Mouse (Mus musculus): ENCODE measurements around the gene Oscp1. TPM values are rescaled to one million over a fixed set of nuclear protein-coding genes. Genes with fewer than 3 reads are reported as not detected.

Gene Oscp1
- total and polyA plus RNA-seq, 3 experiments = 3.9 to 6.7 (median 5.0) TPM

DNA sequence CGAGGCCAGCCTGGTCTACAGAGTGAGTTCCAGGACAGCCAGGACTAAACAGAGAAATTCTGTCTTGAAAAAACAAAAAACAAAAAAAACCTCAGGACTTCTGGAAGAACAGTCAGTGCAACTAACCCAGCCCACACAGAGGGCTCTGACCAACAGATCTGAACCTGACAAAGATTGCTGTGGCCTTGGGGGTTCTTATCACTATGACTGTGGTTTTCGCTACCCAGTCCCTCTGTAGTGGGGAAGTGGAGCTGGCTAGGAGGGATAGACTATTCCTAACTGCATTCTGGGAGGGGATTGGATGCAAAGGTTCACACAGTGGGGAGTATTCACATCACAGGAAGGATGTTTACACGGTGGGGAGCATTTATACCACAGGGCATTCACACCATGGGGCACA is 29.3 kb upstream of the Oscp1 start:
- DNase-seq (ENCODE audit: extremely low read depth) = no peak
- Histone ChIP-seq H3K79me2 (replicated peaks; ENCODE audit: control insufficient read depth, extremely low read depth, insufficient read depth, poor library complexity, severe bottlenecking) (no peaks in the 10 kb centered on the region), H3K4me3 (replicated peaks in 1 of 3; ENCODE audit: low read depth in 2 of 3, low read length in 2 of 3, poor library complexity in 1 of 3) (no peak overlapping the region), H3K9ac (ENCODE audit: insufficient read depth, low read depth) (no peak overlapping the region), H3K4me2 (ENCODE audit: insufficient read depth, low read depth, poor library complexity, severe bottlenecking) (no peak overlapping the region), H3K9me3 (replicated peaks; ENCODE audit: low read length) (no peaks in the 10 kb centered on the region), H3K27ac (ENCODE audit: insufficient read depth, low read depth) (no peak overlapping the region), H3K4me1 (ENCODE audit: control insufficient read depth in 1 of 2, insufficient read depth in 2 of 2) (no peaks in the 10 kb centered on the region), H3K36me3 (replicated peaks in 1 of 2; ENCODE audit: control insufficient read depth in 1 of 2, insufficient read depth in 1 of 2, low read length in 1 of 2) (no peaks in the 10 kb centered on the region), H3K27me3 (replicated peaks) (peaks cover 55% of the 10 kb centered on the region)
- dilution Hi-C loops (cut with MboI; ENCODE audit: extremely low pct_ligation_motif_present, extremely low pct_unique_long_range_greater_than_20kb, low sequenced_read_pairs) (no loop called here), in situ Hi-C loops (cut with MboI; ENCODE audit: low pct_ligation_motif_present, low pct_unique_long_range_greater_than_20kb, low sequenced_read_pairs) (no loop called here)
- TF ChIP-seq POLR2A (IDR thresholded peaks at IDR 0.05; ENCODE audit: low read depth, low read length) (no peak), NRF1 (IDR thresholded peaks at IDR 0.05; ENCODE audit: low read depth, low read length) (no peak), TBP (conservative IDR thresholded peaks at IDR 0.05; ENCODE audit: low read depth, low read length) (no peak)

DNA sequence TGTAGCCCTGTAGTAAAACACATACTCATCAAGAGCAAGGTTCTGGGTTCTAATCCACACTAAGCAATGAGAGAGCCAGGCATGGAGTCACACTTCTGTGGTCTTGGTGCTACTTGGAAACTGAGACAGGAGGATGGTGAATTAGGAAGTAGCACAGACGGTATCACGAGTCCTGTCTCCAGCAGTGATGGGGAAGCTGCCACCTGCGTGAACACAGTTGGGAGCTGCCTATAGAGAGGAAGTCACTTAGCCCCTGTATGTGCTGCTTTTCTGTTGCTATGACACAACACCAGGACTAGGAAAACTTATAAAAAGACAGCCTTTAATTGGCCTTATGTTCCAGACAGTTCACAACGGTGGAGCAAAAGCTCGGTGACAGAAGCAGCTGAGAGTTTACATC is 27.7 kb upstream of the Oscp1 start:
- no peak overlapping the region for H3K9ac ChIP-seq (ENCODE audit: insufficient read depth, low read depth)
- no peaks in the 10 kb centered on the region for H3K9me3 ChIP-seq (replicated peaks; ENCODE audit: low read length)
- no peak for TF ChIP-seq USF2 (conservative IDR thresholded peaks at IDR 0.05; ENCODE audit: low read depth, low read length)
- TF ChIP-seq BHLHE40 (IDR thresholded peaks at IDR 0.05; ENCODE audit: low read depth, low read length) = no peak
- TF ChIP-seq MYC (IDR thresholded peaks at IDR 0.05; ENCODE audit: low read depth, low read length) = no peak
- TF ChIP-seq ZKSCAN1 (IDR thresholded peaks at IDR 0.05; ENCODE audit: borderline replicate concordance, low read depth, low read length) = no peak
- no peak for TF ChIP-seq RAD21 (IDR thresholded peaks at IDR 0.05; ENCODE audit: low read depth, low read length)
- TF ChIP-seq E2F4 (IDR thresholded peaks at IDR 0.05; ENCODE audit: insufficient replicate concordance, low read depth, low read length) = no peak
- TF ChIP-seq ETS1 (conservative IDR thresholded peaks at IDR 0.05; ENCODE audit: low read depth, low read length) = no peak
- TF ChIP-seq UBTF (IDR thresholded peaks at IDR 0.05; ENCODE audit: low read depth, low read length) = no peak
- no peak for TF ChIP-seq POLR2AphosphoS2 (IDR thresholded peaks at IDR 0.05; ENCODE audit: low read depth, low read length)
- no peak for TF ChIP-seq NRF1 (IDR thresholded peaks at IDR 0.05; ENCODE audit: low read depth, low read length)
- DNase-seq (ENCODE audit: extremely low read depth) = no peak
- no peaks in the 10 kb centered on the region for H3K36me3 ChIP-seq (replicated peaks in 1 of 2; ENCODE audit: control insufficient read depth in 1 of 2, insufficient read depth in 1 of 2, low read length in 1 of 2)
- in situ Hi-C loops (cut with MboI; ENCODE audit: low pct_ligation_motif_present, low pct_unique_long_range_greater_than_20kb, low sequenced_read_pairs) = no loop called here
- no peaks in the 10 kb centered on the region for H3K4me1 ChIP-seq (ENCODE audit: control insufficient read depth in 1 of 2, insufficient read depth in 2 of 2)
- H3K4me2 ChIP-seq (ENCODE audit: insufficient read depth, low read depth, poor library complexity, severe bottlenecking) = no peak overlapping the region
- H3K4me3 ChIP-seq (replicated peaks in 1 of 3; ENCODE audit: low read depth in 2 of 3, low read length in 2 of 3, poor library complexity in 1 of 3) = no peak overlapping the region
- H3K27ac ChIP-seq (ENCODE audit: insufficient read depth, low read depth) = no peak overlapping the region
- peaks cover 64% of the 10 kb centered on the region for H3K27me3 ChIP-seq (replicated peaks)
- no peaks in the 10 kb centered on the region for H3K79me2 ChIP-seq (replicated peaks; ENCODE audit: control insufficient read depth, extremely low read depth, insufficient read depth, poor library complexity, severe bottlenecking)
- dilution Hi-C loops (cut with MboI; ENCODE audit: extremely low pct_ligation_motif_present, extremely low pct_unique_long_range_greater_than_20kb, low sequenced_read_pairs) = no loop called here

DNA sequence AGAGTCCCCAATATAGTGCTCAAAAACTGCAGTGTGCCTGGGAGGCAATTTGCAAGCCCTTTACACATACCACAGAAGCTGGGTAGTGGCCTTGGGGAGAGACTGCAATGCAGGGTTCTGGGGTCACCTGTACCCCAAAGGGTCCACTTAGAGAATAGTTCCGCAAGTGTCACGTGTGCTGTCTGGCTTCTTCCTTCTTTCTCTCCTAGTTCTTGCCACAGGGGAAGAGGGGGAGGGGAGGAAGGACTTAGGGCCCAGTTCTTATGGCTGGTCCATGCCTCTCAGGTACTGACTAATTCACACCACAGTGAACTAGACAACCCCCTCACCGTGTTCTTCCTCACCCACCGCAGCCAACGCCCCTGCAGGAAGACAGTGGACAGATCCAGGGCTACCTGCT is 23.0 kb upstream of the Oscp1 start:
- H3K4me3 ChIP-seq (replicated peaks in 1 of 3; ENCODE audit: low read depth in 2 of 3, low read length in 2 of 3, poor library complexity in 1 of 3) = no peak overlapping the region
- dilution Hi-C loops (cut with MboI; ENCODE audit: extremely low pct_ligation_motif_present, extremely low pct_unique_long_range_greater_than_20kb, low sequenced_read_pairs) = no loop called here
- TF ChIP-seq RCOR1 (conservative IDR thresholded peaks at IDR 0.05; ENCODE audit: low read depth, low read length) = no peak
- no peak for TF ChIP-seq ETS1 (conservative IDR thresholded peaks at IDR 0.05; ENCODE audit: low read depth, low read length)
- TF ChIP-seq CHD2 (IDR thresholded peaks at IDR 0.05; ENCODE audit: low read length) = no peak
- TF ChIP-seq POLR2AphosphoS2 (IDR thresholded peaks at IDR 0.05; ENCODE audit: low read depth, low read length) = no peak
- no peak for TF ChIP-seq CHD1 (IDR thresholded peaks at IDR 0.05; ENCODE audit: low read depth, low read length)
- no peak for TF ChIP-seq ELF1 (IDR thresholded peaks at IDR 0.05; ENCODE audit: low read depth, low read length)
- no peak for TF ChIP-seq ZC3H11A (IDR thresholded peaks at IDR 0.05; ENCODE audit: low read depth, low read length)
- TF ChIP-seq ZNF384 (IDR thresholded peaks at IDR 0.05; ENCODE audit: low read depth, low read length) = no peak
- TF ChIP-seq MXI1 (IDR thresholded peaks at IDR 0.05; ENCODE audit: low read depth, low read length) = no peak
- no peak for TF ChIP-seq NRF1 (IDR thresholded peaks at IDR 0.05; ENCODE audit: low read depth, low read length)
- TF ChIP-seq IRF4 (IDR thresholded peaks at IDR 0.05; ENCODE audit: low read depth, low read length) = no peak
- no peak for TF ChIP-seq MAX (IDR thresholded peaks at IDR 0.05; ENCODE audit: low read length)
- TF ChIP-seq RAD21 (IDR thresholded peaks at IDR 0.05; ENCODE audit: low read depth, low read length) = no peak
- TF ChIP-seq USF2 (conservative IDR thresholded peaks at IDR 0.05; ENCODE audit: low read depth, low read length) = no peak
- in situ Hi-C loops (cut with MboI; ENCODE audit: low pct_ligation_motif_present, low pct_unique_long_range_greater_than_20kb, low sequenced_read_pairs) = no loop called here
- no peaks in the 10 kb centered on the region for H3K4me1 ChIP-seq (ENCODE audit: control insufficient read depth in 1 of 2, insufficient read depth in 2 of 2)
- H3K27ac ChIP-seq (ENCODE audit: insufficient read depth, low read depth) = no peak overlapping the region
- H3K27me3 ChIP-seq (replicated peaks) = peaks cover 61% of the 10 kb centered on the region
- H3K9me3 ChIP-seq (replicated peaks; ENCODE audit: low read length) = no peaks in the 10 kb centered on the region
- DNase-seq (ENCODE audit: extremely low read depth) = no peak
- H3K79me2 ChIP-seq (replicated peaks; ENCODE audit: control insufficient read depth, extremely low read depth, insufficient read depth, poor library complexity, severe bottlenecking) = no peaks in the 10 kb centered on the region
- H3K4me2 ChIP-seq (ENCODE audit: insufficient read depth, low read depth, poor library complexity, severe bottlenecking) = no peak overlapping the region
- no peak overlapping the region for H3K9ac ChIP-seq (ENCODE audit: insufficient read depth, low read depth)
- no peaks in the 10 kb centered on the region for H3K36me3 ChIP-seq (replicated peaks in 1 of 2; ENCODE audit: control insufficient read depth in 1 of 2, insufficient read depth in 1 of 2, low read length in 1 of 2)
